Mouse (Mus musculus) splenic B cell, adult 2 months (primary cell): ENCODE data around the gene Xpo6.
A peak's percentile ranks its signal among the peaks of the same experiment; 100 is the strongest.

ENCODE experiments used
- DNase-seq: peaks from one replicate; pipeline ENCODE4 v3.0.0-alpha.2; 2011; ENCODE audit warnings: low read depth, low spot score
- H3K27me3 ChIP-seq: 2 replicates; pipeline ENCODE4 v1.6.1; 2012; ENCODE audit warnings: mild to moderate bottlenecking, low read length, moderate library complexity, mixed read lengths; ENCODE audit not compliant: control insufficient read depth, poor library complexity, insufficient read depth, severe bottlenecking
- H3K36me3 ChIP-seq: 2 replicates; pipeline ENCODE4 v1.6.1; 2012; ENCODE audit warnings: mild to moderate bottlenecking, low read length, moderate library complexity, mixed read lengths; ENCODE audit not compliant: control insufficient read depth, poor library complexity, insufficient read depth, severe bottlenecking

The Xpo6 gene

DNA sequence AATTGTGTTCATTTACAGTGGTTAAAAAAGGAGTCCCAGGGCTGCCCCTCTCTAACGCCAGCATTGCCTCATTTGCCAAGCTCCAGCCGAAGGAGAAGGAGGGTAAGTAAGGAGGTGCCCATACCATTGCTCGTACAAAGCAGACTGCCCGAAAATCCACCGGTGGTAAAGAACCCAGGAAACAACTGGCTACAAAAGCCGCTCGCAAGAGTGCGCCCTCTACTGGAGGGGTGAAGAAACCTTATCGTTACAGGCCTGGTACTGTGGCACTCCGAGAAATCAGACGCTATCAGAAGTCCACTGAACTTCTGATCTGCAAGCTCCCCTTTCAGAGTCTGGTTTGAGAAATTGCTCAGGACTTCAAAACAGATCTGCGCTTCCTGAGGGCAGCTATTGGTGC lies 24.3 kb downstream of the Xpo6 start:
- DNase-seq: no peak

DNA sequence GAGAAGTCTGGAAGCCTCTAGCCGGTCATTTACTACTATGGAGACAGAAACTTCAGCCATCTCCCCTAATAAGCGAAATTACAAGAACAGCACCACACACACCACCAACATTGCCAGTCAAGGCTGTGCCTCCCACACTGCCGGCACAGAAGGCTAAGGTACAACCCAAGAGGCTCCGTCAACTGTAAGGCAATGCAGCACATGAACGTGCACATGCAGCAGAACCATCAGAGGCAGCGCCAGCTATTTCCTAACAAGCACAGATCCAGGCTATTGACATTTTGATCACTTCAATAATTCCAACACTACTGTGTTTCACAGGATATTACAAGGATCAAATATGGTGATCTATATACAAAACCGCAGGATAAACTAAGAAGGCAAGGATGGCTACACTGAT lies 24.8 kb downstream of the Xpo6 start:
- Histone ChIP-seq H3K36me3 (peaks cover 2% of the 10 kb centered on the region; the same call in 1 of the 2 replicates), H3K27me3 (no peaks in the 10 kb centered on the region)
- no peak for DNase-seq

More for the DNA sequence above, 24.3 kb downstream of the Xpo6 start:
- Histone ChIP-seq H3K36me3 (peaks cover 2% of the 10 kb centered on the region; the same call in 1 of the 2 replicates), H3K27me3 (no peaks in the 10 kb centered on the region)

DNA sequence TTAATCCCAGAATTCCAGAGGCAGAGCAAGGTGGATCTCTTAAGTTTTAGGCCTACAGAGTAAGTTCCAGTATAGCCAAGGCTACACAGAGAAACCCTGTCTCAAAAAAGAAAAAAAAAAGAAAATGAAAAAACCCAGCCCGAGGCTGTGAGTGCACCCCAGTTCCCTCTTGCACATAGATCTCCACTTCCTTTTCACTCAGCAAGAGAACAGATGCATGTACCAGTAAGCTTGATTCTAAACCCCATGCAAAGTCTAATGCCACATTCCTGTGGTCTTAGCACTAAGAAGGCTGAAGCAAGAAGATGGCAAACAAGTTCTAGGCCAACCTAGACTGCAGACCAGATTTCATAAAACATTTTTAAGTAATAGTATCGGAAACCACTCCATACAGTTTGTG lies 25.4 kb downstream of the Xpo6 start:
- Histone ChIP-seq H3K27me3 (no peaks in the 10 kb centered on the region), H3K36me3 (peaks cover 2% of the 10 kb centered on the region; the same call in 1 of the 2 replicates)
- no peak for DNase-seq

DNA sequence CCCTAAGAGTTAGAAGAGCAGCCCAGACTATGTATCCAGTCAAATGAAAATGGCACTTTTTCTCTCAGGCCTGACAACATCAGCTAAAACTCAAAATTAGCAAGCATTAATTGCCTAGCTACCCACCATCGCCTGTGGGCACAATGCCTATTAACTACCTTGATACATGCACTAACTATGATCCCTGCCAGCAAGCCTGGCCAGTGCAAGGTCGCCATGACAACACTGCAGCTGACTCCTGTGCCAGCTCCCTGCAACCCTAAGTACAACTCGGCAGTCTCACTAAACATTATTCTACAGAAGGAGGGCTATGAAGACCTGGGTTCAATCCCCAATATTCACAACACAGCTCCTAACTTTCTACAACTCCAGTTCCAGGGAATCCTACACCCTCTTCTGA lies 28.3 kb downstream of the Xpo6 start:
- H3K36me3 ChIP-seq: peaks cover 10% of the 10 kb centered on the region; the same call in 1 of the 2 replicates
- no peak for DNase-seq
- H3K27me3 ChIP-seq: no peaks in the 10 kb centered on the region

DNA sequence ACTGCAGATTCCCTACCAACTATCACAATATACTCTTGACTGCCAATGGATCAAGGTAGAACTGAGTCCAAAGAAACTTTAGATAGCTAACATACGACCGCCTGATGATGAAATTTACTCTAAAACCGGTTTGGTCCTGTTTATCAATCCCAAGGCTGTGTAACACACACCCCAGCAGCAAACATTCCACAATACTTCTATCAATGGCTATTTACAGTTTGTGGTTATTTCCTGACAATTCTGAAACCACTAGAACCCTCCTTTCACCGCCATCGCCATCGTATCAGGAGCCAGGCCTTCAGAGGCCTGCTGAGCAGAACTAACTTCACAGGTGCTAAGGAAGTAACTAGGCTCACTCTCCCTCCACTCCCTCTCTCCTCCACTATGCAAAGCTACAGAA lies 31.7 kb downstream of the Xpo6 start:
- Histone ChIP-seq H3K27me3 (no peaks in the 10 kb centered on the region), H3K36me3 (peaks cover 11% of the 10 kb centered on the region; the same call in 1 of the 2 replicates)
- DNase-seq: no peak

DNA sequence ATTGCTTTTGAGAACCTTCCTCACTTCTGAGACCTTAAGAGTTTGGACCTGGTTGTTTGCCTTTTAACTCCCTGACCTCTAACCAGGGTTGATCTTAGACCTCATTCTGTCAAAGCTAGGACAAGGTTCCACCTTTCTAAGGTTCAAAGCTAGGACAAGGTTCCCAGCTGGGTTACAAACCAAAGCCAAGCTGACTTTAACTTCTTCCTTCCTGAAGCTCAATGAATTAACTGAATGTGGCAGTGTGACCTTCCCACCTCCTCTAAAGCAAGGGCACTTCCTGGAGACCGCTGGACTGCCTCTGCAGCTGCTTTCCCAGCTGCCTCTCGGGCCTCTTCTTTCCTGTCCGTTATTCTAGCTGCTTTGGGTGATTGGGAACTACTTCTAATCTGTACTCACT lies 32.9 kb downstream of the Xpo6 start:
- peaks cover 10% of the 10 kb centered on the region; the same call in 1 of the 2 replicates for H3K36me3 ChIP-seq
- DNase-seq: no peak
- no peaks in the 10 kb centered on the region for H3K27me3 ChIP-seq

DNA sequence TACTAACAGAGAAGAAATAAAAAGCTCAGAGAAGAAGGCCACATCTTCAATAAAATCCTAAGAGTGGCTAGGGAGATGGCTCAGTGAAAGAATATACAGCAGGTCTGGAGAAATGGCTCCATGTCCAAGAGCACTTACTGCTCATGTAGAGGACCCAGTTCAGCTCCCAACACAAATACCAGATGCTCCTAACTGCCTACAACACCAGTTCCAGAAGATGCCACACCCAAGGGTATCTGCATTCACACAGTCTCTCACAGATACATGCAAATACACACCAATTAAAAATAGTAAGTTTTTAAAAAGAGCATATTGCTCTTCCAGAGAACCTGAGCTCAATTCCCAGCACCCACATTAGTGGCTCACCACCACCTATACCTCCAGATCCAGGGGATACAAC lies 33.7 kb downstream of the Xpo6 start:
- no peak for DNase-seq
- Histone ChIP-seq H3K36me3 (peaks cover 10% of the 10 kb centered on the region; the same call in 1 of the 2 replicates), H3K27me3 (no peaks in the 10 kb centered on the region)

DNA sequence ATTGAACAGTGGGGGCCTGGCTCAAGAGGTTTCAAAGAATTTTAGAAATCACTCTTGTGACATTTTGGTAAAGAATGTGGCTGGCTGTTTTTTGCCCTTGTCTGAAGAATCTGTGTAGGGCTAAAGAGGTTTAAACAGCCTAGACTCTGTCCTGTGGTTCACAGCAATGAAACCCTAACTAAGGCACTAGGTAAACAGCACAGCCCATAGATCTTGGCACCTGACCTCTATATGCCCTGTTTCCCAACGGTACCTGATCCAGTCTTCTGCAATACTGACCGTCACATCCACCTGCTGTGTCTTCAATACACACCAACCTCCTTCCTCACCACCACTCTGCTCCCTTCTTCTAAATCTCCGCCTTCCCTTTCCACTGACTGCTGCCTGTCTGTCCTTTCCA lies 42.1 kb downstream of the Xpo6 start:
- peaks cover 9% of the 10 kb centered on the region; the same call in 1 of the 2 replicates for H3K36me3 ChIP-seq
- H3K27me3 ChIP-seq: no peaks in the 10 kb centered on the region
- no peak for DNase-seq

DNA sequence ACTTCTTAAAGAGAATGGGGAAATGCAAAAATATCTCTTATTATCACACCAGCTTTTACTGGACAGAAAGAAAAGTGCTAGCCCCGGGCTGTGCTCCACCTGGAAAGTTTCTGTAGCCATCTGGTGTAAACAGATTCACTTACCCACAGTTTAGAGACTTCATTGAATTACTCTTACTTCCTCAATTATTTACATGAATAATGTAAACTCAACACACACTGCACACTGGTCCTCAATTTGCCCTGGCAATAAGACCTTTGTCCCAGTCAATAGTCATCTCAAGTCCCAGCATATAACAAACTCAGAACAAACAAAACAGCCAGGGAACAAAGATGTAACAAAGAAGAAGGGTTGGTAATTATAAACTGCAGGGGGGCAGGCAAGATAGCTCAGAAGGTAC lies 44.6 kb downstream of the Xpo6 start:
- peaks cover 18% of the 10 kb centered on the region for H3K36me3 ChIP-seq
- H3K27me3 ChIP-seq: no peaks in the 10 kb centered on the region
- DNase-seq: peak; percentile 35

- Histone ChIP-seq H3K36me3 (peaks cover 16% of the 10 kb centered on the region), H3K27me3 (no peaks in the 10 kb centered on the region)
- no peak for DNase-seq
Observed at GRCm38 (mm10) chr7:126154731-126155130, 45.6 kb downstream of the Xpo6 start.

DNA sequence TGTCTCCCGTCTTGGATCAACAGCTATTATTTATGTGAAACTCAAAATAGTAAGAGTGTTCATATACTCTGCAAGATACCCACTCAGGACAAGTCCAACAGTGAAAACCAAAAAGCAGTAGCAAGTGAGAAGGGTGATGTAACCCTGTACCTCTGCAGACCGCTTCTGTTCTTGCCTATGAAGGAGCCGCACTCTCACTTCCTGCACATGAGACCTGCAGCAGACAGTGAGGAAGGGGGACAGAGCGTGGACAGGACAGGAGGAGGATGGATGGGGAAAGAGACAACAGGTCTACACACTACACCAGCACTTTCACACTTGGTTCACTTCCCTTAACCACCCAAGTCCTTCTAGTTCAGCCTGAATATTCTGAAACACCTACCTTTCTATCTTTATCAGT lies 48.0 kb downstream of the Xpo6 start:
- peaks cover 21% of the 10 kb centered on the region for H3K36me3 ChIP-seq
- no peaks in the 10 kb centered on the region for H3K27me3 ChIP-seq
- DNase-seq: no peak

- Histone ChIP-seq H3K36me3 (peaks cover 18% of the 10 kb centered on the region), H3K27me3 (no peaks in the 10 kb centered on the region)
- DNase-seq: no peak
Observed at GRCm38 (mm10) chr7:126146156-126146555, 54.1 kb downstream of the Xpo6 start.

DNA sequence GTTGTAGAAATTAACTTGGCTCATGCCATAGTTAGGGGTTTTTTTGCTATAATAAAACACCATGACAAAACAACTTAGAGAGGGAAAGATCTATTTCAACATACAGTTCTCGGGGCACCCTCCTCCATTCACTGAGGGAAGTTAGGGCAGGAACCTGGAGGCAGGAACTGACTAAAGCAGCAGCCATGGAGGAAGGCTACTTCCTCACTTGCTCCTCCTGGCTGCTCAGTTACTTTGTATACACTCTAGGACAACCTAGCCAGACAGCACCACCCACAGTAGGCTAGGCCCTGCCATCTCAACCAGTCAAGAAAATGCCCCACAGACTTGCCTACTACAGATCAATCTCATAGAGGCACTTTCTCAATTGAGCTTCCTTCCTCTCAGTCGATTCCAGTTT lies 55.9 kb downstream of the Xpo6 start:
- Histone ChIP-seq H3K27me3 (no peaks in the 10 kb centered on the region), H3K36me3 (peaks cover 22% of the 10 kb centered on the region)
- DNase-seq: no peak

DNA sequence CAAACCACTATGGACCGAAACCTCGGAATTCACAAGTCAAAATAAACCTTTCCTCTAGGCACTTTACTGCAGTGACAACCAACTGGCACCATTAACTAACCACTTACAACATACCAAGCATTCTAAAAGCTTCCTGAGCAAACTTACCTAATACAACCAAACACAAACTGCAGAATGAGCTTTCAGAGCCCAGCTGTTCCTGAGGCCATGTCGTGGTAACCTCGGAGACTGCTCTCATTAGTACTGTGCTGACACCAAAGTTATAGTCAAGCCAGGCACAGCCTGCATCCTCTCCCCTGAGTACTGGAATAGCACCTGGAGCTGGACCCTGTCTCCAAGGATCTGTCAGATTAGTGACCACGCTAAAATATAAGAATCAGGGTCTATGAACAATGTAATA lies 62.5 kb downstream of the Xpo6 start:
- Histone ChIP-seq H3K36me3 (peaks cover 8% of the 10 kb centered on the region; the same call in 1 of the 2 replicates), H3K27me3 (no peaks in the 10 kb centered on the region)
- DNase-seq: no peak

DNA sequence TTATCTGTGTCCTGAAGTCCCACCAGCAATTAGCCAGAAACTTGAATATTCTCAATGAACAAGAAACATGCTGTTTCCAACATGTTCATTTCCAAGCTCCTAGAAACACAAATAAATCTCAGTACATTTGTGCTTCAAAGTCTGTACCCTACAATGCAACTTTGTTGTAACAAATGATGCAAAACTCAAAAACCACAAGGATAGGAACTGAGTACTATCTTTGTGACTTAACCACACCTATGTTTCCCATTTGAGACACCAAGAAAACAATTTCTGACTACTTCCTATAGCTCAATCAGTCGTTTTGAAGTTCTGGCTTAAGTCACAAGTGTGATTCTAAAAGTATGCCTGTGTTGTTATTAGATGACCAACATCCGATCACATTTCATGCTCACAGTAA lies 64.9 kb downstream of the Xpo6 start:
- Histone ChIP-seq H3K36me3 (peaks cover 6% of the 10 kb centered on the region; the same call in 1 of the 2 replicates), H3K27me3 (no peaks in the 10 kb centered on the region)
- peak; percentile 75 for DNase-seq

DNA sequence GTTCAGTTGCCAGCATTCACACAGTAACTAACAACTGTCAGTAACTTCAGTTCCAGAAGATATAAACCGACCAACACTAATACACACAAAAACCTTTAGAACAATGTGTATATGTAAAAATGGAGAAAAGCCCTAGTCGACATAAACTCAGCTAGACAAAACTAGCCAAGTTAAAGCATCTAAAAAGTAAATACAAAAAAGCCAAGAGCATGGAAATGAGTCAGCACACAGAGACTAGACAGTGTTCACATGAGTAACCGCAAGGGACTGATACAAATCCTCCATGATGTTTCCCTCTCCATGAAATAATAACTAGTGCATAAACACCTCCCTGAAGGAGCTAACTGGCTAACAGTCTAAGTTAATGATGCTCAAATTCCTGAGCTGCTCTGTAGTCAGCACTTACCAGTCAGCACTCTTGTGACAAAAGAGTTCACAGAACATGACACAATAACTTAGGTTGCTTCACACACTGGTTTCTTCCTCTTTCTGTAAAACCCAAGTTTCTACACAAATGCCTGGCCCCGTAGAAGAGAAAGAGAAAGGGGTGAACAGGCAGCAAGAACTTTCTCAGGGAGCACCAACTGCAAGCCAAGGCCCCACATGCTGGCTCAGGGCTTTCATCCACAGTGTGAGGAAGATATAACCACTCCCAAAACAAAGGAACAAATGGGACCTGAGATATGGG lies 65.5 kb downstream of the Xpo6 start:
- Histone ChIP-seq H3K36me3 (peaks cover 4% of the 10 kb centered on the region; the same call in 1 of the 2 replicates), H3K27me3 (no peaks in the 10 kb centered on the region)
- DNase-seq: peak; percentile 73
